In the genomic region with DNA sequence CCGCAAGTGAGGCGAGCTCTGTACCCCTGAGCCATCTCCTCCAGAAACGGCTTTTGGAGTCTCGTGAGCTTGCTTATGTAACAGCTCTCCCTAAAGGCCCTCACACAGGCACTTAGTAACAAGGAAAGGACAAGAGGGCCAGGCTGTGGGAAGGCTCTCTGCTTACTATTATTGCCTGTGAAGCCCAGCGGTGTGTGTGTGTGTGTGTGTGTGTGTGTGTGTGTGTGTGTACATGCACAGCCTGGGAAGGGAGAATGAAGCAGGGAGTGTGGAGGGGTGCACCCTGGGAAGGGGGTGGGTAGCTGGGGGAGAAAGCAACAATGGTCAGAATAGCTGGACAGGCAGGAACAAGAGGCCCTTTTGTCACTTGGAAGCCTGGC, we compare ENCODE assay signal across 8 mouse cellular contexts. TPM values are rescaled to one million over a fixed set of nuclear protein-coding genes. Genes with fewer than 3 reads are reported as not detected.
DNase-seq lines count a peak whose midpoint lies in the region; ATAC-seq lines count a peak whose summit lies in the region.

No protein-coding gene starts in this region.

- ATAC-seq in intestine, embryonic 14.5 days (replicated peaks; ENCODE audit: low FRiP score, low TSS enrichment, low read depth), result peak; percentile 12; the same call in 1 of the 2 replicates
- ATAC-seq in lung, embryonic 15.5 days (ENCODE audit: borderline replicate concordance, extremely low read depth, low FRiP score, low TSS enrichment), result peak; percentile 36
- peak; percentile 65 for ATAC-seq in stomach, embryonic 16.5 days (ENCODE audit: insufficient read depth, low FRiP score)

- H3K4me2 ChIP-seq in intestine, embryonic 14.5 days (ENCODE audit: low read length), result no peak overlapping the region
- no peak overlapping the region; the same call in 1 of the 2 replicates for H3K4me2 ChIP-seq in lung, embryonic 15.5 days
- H3K4me2 ChIP-seq in stomach, embryonic 16.5 days (ENCODE audit: low read depth, low read length), result no peak overlapping the region

- 29% methylated on average over 5 of the region's 5 CpGs for WGBS in intestine, embryonic 14.5 days
- WGBS in lung, embryonic 15.5 days, result 40% methylated on average over 5 of the region's 5 CpGs
- WGBS in stomach, embryonic 16.5 days, result 38% methylated on average over 5 of the region's 5 CpGs

- peak; percentile 29 for DNase-seq in 416B (ENCODE audit: low read depth)
- DNase-seq in embryo, embryonic 10.5 days (ENCODE audit: low spot score), result peak; percentile 78
- DNase-seq in intestine, embryonic 14.5 days (ENCODE audit: low spot score), result no peak
- DNase-seq in thymus, postnatal 14 days, result no peak
- DNase-seq in layer of hippocampus, adult 8-10 months (ENCODE audit: low spot score in 2 of 2), result no peak
- no peak for DNase-seq in cerebellum, adult 11-12 months

- H3K9me3 ChIP-seq in intestine, embryonic 14.5 days (ENCODE audit: control insufficient read depth, low read length), result no peaks in the 10 kb centered on the region
- H3K9me3 ChIP-seq in lung, embryonic 15.5 days, result no peaks in the 10 kb centered on the region
- H3K9me3 ChIP-seq in stomach, embryonic 16.5 days (replicated peaks; ENCODE audit: control insufficient read depth, low read length), result no peaks in the 10 kb centered on the region

- H3K4me1 ChIP-seq in intestine, embryonic 14.5 days (replicated peaks; ENCODE audit: control insufficient read depth, insufficient read depth, low read length), result peaks cover 23% of the 10 kb centered on the region
- H3K4me1 ChIP-seq in lung, embryonic 15.5 days, result peaks cover 28% of the 10 kb centered on the region
- H3K4me1 ChIP-seq in stomach, embryonic 16.5 days (ENCODE audit: control insufficient read depth, insufficient read depth, low read length), result peaks cover 20% of the 10 kb centered on the region

- peak overlapping the region; percentile 90 for H3K27ac ChIP-seq in intestine, embryonic 14.5 days (ENCODE audit: low read depth)
- peak overlapping the region; percentile 96 for H3K27ac ChIP-seq in lung, embryonic 15.5 days
- H3K27ac ChIP-seq in stomach, embryonic 16.5 days (ENCODE audit: low read length), result peak overlapping the region; percentile 96

- H3K4me3 ChIP-seq in intestine, embryonic 14.5 days (ENCODE audit: low read depth, low read length), result no peak overlapping the region
- H3K4me3 ChIP-seq in lung, embryonic 15.5 days, result no peak overlapping the region
- H3K4me3 ChIP-seq in stomach, embryonic 16.5 days (replicated peaks; ENCODE audit: low read length), result no peak overlapping the region

- no peaks in the 10 kb centered on the region for H3K27me3 ChIP-seq in intestine, embryonic 14.5 days (replicated peaks; ENCODE audit: control insufficient read depth, insufficient read depth, low read length)
- H3K27me3 ChIP-seq in lung, embryonic 15.5 days, result no peaks in the 10 kb centered on the region
- no peaks in the 10 kb centered on the region for H3K27me3 ChIP-seq in stomach, embryonic 16.5 days (ENCODE audit: control insufficient read depth, insufficient read depth, low read length)

- H3K9ac ChIP-seq in intestine, embryonic 14.5 days (ENCODE audit: low read length), result no peak overlapping the region
- peak overlapping the region; percentile 37; the same call in 1 of the 2 replicates for H3K9ac ChIP-seq in lung, embryonic 15.5 days
- peak overlapping the region; percentile 66 for H3K9ac ChIP-seq in stomach, embryonic 16.5 days (ENCODE audit: low read length)

- no peaks in the 10 kb centered on the region for H3K36me3 ChIP-seq in intestine, embryonic 14.5 days (ENCODE audit: control insufficient read depth, insufficient read depth, low read length)
- no peaks in the 10 kb centered on the region for H3K36me3 ChIP-seq in lung, embryonic 15.5 days
- no peaks in the 10 kb centered on the region for H3K36me3 ChIP-seq in stomach, embryonic 16.5 days (ENCODE audit: control insufficient read depth, insufficient read depth, low read length)

RNA-seq across cellular contexts. Expression of a gene that starts 5.3 kb away (rescaled TPM):
- 13.9 and 15.4 TPM in 2 replicates for polyA plus RNA-seq in intestine, embryonic 14.5 days (2014; fragmentation: Nextera tagmentation; extraction: Ambion mirVana)
- polyA plus RNA-seq in lung, embryonic 15.5 days (2015; fragmentation: Nextera tagmentation; extraction: Ambion mirVana), result 19.1 and 21.7 TPM in 2 replicates
- polyA plus RNA-seq in stomach, embryonic 16.5 days (2015; fragmentation: Nextera tagmentation; extraction: Ambion mirVana), result 12.1 and 13.1 TPM in 2 replicates
- total RNA-seq in layer of hippocampus, adult 8-10 months (2022), result 10 to 100 TPM in 2 of 4 experiments, 1 to 10 TPM in 2; 5.5 to 13.8 (median 10.3) TPM

RNA-seq across cellular contexts. Expression of a gene that starts 7.7 kb away (rescaled TPM):
- 292 and 324 TPM in 2 replicates for polyA plus RNA-seq in intestine, embryonic 14.5 days (2014; fragmentation: Nextera tagmentation; extraction: Ambion mirVana)
- 341 and 343 TPM in 2 replicates for polyA plus RNA-seq in lung, embryonic 15.5 days (2015; fragmentation: Nextera tagmentation; extraction: Ambion mirVana)
- 91.7 and 102 TPM in 2 replicates for polyA plus RNA-seq in stomach, embryonic 16.5 days (2015; fragmentation: Nextera tagmentation; extraction: Ambion mirVana)
- total RNA-seq in layer of hippocampus, adult 8-10 months (2022), result 100 to 1,000 TPM; 562 to 622 (median 577) TPM

RNA-seq across cellular contexts. Expression of a gene that starts 38.0 kb away (rescaled TPM):
- 0.18 and 0.32 TPM in 2 replicates for polyA plus RNA-seq in intestine, embryonic 14.5 days (2014; fragmentation: Nextera tagmentation; extraction: Ambion mirVana)
- 1.9 and 2.4 TPM in 2 replicates for polyA plus RNA-seq in lung, embryonic 15.5 days (2015; fragmentation: Nextera tagmentation; extraction: Ambion mirVana)
- 1.8 and 2.6 TPM in 2 replicates for polyA plus RNA-seq in stomach, embryonic 16.5 days (2015; fragmentation: Nextera tagmentation; extraction: Ambion mirVana)
- 1 to 10 TPM in 2 of 4 experiments, under 1 TPM in 2; 0.83 to 1.3 (median 1.1) TPM for total RNA-seq in layer of hippocampus, adult 8-10 months (2022)

Comparison
In these comparisons a context has a peak if more than half of its experiments do, and no peak if none do; other contexts are left out.
1. DNase-seq: peak in 416B (single experiment) and embryo, embryonic 10.5 days (single experiment); none in intestine, embryonic 14.5 days (single experiment), thymus, postnatal 14 days (single experiment), layer of hippocampus, adult 8-10 months (0 of 2) and cerebellum, adult 11-12 months (single experiment).
2. ATAC-seq: peak in every context shown above with its lines; median percentile 65 in stomach, embryonic 16.5 days; 36 in lung, embryonic 15.5 days; 12 in intestine, embryonic 14.5 days.
3. Peak in every context shown above with its lines, with median percentiles within 50 percentile points of each other: H3K27ac ChIP-seq.